Mouse (Mus musculus): ENCODE measurements at regions not wholly inside any gene's neighbourhood (a gene's known extent, or its start where the extent isn't known, plus 50 kb on each side); places are given as distances from the start of the nearest gene placed in this dataset.

DNA sequence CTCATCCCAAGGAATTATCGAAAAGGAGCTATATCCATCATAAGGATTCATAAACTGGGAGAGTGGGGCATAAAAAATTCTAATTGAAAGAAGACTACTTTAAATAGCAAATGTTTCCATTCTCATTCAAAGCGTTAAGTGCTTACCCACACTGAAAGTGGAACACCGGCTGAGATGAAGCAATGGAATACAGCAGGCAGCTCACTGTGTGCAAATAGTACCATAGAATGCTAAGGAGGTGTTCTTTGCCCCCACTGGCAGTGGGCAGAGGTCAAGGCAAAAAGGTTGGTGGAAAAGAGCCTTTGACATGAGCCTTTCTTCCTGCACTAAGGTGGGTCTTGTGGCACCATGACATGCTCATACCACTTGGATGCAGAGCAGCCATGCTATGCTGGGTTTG, 454.0 kb upstream of the Arglu1 start:
- no peak for TF ChIP-seq EP300 (IDR thresholded peaks at IDR 0.05; ENCODE audit: insufficient read depth, low read depth, low read length)
- TF ChIP-seq CTCF (IDR thresholded peaks at IDR 0.05): no peak

All from heart, adult 2 months (tissue).